Mouse (Mus musculus) hindbrain, embryonic 15.5 days (tissue): ENCODE data around the gene Tead4. TPM values are rescaled to one million over a fixed set of nuclear protein-coding genes. Genes with fewer than 3 reads are reported as not detected.

Experiments
- ATAC-seq: fragments of 200-750 bp; cut with Nextera tagmentation; 2 replicates; pipeline ENCODE4 v1.8.0; 2017; ENCODE audit warnings: low read depth, moderate number of reproducible peaks, moderate TSS enrichment; ENCODE audit not compliant: low FRiP score
- H3K27ac ChIP-seq: fragments of 300-500 bp; sonication (generic); replicated peaks from 2 replicates; pipeline ENCODE4 v1.5.1; 2015; ENCODE audit warnings: mild to moderate bottlenecking, inconsistent platforms
- H3K27me3 ChIP-seq: fragments of 300-500 bp; sonication (generic); 2 replicates; pipeline ENCODE4 v1.6.1; 2015; ENCODE audit warnings: control low read depth, inconsistent platforms
- H3K36me3 ChIP-seq: fragments of 300-500 bp; sonication (generic); 2 replicates; pipeline ENCODE4 v1.6.1; 2015; ENCODE audit warnings: control low read depth, inconsistent platforms
- H3K4me1 ChIP-seq: fragments of 300-500 bp; sonication (generic); replicated peaks from 2 replicates; pipeline ENCODE4 v1.6.1; 2015; ENCODE audit warnings: control low read depth, inconsistent platforms
- H3K4me2 ChIP-seq: fragments of 300-500 bp; sonication (generic); 2 replicates; pipeline ENCODE4 v1.6.1; 2015; ENCODE audit warnings: moderate library complexity, mild to moderate bottlenecking, inconsistent platforms
- H3K4me3 ChIP-seq: fragments of 300-500 bp; sonication (generic); 2 replicates; pipeline ENCODE4 v1.5.1; 2015; ENCODE audit warnings: mild to moderate bottlenecking, inconsistent platforms
- H3K9ac ChIP-seq: fragments of 300-500 bp; sonication (generic); 2 replicates; pipeline ENCODE4 v1.6.1; 2015; ENCODE audit warnings: inconsistent platforms
- H3K9me3 ChIP-seq: fragments of 300-500 bp; sonication (generic); 2 replicates; pipeline ENCODE4 v1.6.1; 2016; ENCODE audit warnings: control low read depth, inconsistent platforms
- WGBS: fragments of 180-500 bp; shearing (Covaris S2); methylation state at CpG from one replicate; pipeline ENCODE4 v1.1.7; 2015; 5-methylcytosine and 5-hydroxymethylcytosine counted together
- polyA plus RNA-seq: library from polyadenylated mRNA; unstranded; fragments of >200 nt; fragmentation: Nextera tagmentation; extraction: Ambion mirVana; gene quantifications from 2 replicates; pipeline ENCODE4 v1.2.1, GENCODE M21; 2015

Tead4 gene
- polyA plus RNA-seq, 1 experiment from 2014 or later: 0.49 TPM

- Histone ChIP-seq H3K36me3 (no peaks in the 10 kb centered on the region), H3K4me1 (no peaks in the 10 kb centered on the region), H3K9ac (no peak overlapping the region), H3K9me3 (no peaks in the 10 kb centered on the region), H3K4me3 (no peak overlapping the region), H3K27ac (no peak overlapping the region), H3K4me2 (no peak overlapping the region), H3K27me3 (no peaks in the 10 kb centered on the region)
- ATAC-seq: no peak
- 56% methylated on average over 2 of the region's 2 CpGs for WGBS
Observed at GRCm38 (mm10) chr6:128183521-128183920, 117.1 kb downstream of the Tead4 start.

- Histone ChIP-seq H3K27me3 (no peaks in the 10 kb centered on the region), H3K4me2 (no peak overlapping the region), H3K4me1 (no peaks in the 10 kb centered on the region), H3K9ac (no peak overlapping the region), H3K9me3 (no peaks in the 10 kb centered on the region), H3K36me3 (no peaks in the 10 kb centered on the region), H3K4me3 (no peak overlapping the region), H3K27ac (no peak overlapping the region)
- no peak for ATAC-seq
- WGBS: 72% methylated on average over 5 of the region's 5 CpGs
Observed at GRCm38 (mm10) chr6:128181176-128181575, 119.4 kb downstream of the Tead4 start.

DNA sequence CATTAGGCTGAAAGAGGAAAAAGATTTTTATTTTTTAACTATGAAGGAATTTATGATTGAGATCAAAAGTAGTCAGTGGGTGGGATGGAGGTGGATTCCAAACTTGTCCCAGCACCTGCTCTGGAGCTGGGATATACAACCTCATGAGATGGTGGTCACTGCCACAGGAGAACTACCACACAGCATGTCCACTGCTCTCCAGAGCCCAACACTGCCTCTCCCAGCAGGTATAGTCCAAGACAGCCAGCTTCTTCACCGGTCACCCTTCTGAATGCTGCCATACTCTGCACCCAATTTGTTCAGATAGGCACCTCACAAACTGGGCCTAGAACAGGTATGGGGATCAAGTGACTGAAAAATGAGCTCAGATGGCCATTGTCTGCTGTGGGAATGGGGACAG, 121.0 kb downstream of the Tead4 start:
- no peak overlapping the region for H3K27ac ChIP-seq
- no peak for ATAC-seq
- H3K4me1 ChIP-seq: no peaks in the 10 kb centered on the region
- no peak overlapping the region for H3K4me3 ChIP-seq
- no peak overlapping the region for H3K9ac ChIP-seq
- no peak overlapping the region for H3K4me2 ChIP-seq
- H3K36me3 ChIP-seq: no peaks in the 10 kb centered on the region
- no peaks in the 10 kb centered on the region for H3K27me3 ChIP-seq
- 100% methylated on average over 1 of the region's 1 CpGs for WGBS
- no peaks in the 10 kb centered on the region for H3K9me3 ChIP-seq

DNA sequence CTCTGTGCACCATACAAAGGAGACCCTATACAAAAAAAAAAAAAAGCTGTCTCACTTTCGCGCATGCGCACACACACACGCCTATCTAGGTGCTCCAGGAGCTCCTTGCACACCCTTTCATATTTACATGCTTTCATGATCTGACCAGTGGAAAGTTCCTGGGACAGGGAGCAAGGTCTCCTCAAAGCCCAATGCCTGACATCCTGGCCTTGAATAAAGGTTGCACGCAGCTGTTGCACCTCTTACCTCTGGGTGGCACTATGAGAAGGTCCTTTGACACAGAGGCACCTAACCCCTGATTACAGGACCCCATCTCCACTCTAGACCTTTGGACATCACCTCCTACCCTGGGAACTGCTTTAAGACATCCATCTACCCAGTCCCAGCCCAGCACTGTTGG, 121.4 kb downstream of the Tead4 start:
- no peak overlapping the region for H3K27ac ChIP-seq
- no peak for ATAC-seq
- H3K4me1 ChIP-seq: no peaks in the 10 kb centered on the region
- H3K4me2 ChIP-seq: no peak overlapping the region
- no peak overlapping the region for H3K9ac ChIP-seq
- no peaks in the 10 kb centered on the region for H3K36me3 ChIP-seq
- WGBS: 73% methylated on average over 5 of the region's 5 CpGs
- no peaks in the 10 kb centered on the region for H3K9me3 ChIP-seq
- no peaks in the 10 kb centered on the region for H3K27me3 ChIP-seq
- no peak overlapping the region for H3K4me3 ChIP-seq

DNA sequence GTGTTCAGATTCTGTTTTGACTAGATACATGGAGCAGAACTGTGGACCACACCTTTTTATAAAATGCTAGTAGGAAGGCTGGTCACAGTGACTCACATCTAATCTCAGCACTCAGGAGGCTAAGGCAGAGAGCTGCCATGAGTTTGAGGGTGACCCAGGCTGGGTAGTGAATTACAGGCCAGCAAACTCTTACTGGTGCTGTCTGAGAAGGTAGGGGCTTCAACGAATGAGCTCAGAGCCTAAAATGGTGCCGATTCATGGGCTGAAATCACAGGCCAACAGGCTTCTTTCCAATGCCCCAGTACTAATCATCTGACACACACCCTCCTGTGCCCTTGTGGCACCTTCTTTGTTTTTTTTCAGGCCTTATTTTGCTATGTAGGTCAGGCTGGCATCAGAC, 121.9 kb downstream of the Tead4 start:
- Histone ChIP-seq H3K36me3 (no peaks in the 10 kb centered on the region), H3K4me1 (no peaks in the 10 kb centered on the region), H3K9me3 (no peaks in the 10 kb centered on the region), H3K27ac (no peak overlapping the region), H3K9ac (no peak overlapping the region), H3K4me2 (no peak overlapping the region), H3K27me3 (no peaks in the 10 kb centered on the region), H3K4me3 (no peak overlapping the region)
- 93% methylated on average over 2 of the region's 2 CpGs for WGBS
- ATAC-seq: no peak

Other genes starting within 250 kb of the Tead4 start
- 54.2 and 54.4 TPM in 2 replicates for gene Tspan9, start 157.2 kb downstream of the Tead4 start, polyA plus RNA-seq
- 15.9 and 16.5 TPM in 2 replicates for gene Tulp3, start 55.0 kb upstream of the Tead4 start, polyA plus RNA-seq
- gene Rhno1, start 62.1 kb upstream of the Tead4 start, polyA plus RNA-seq: 80.7 and 83.5 TPM in 2 replicates
- gene Foxm1, start 62.1 kb upstream of the Tead4 start, polyA plus RNA-seq: 9.0 and 10.5 TPM in 2 replicates
- gene Tex52, start 74.6 kb upstream of the Tead4 start, polyA plus RNA-seq: 0.26 and 0.39 TPM in 2 replicates
- not detected in 2 replicates for gene Gm44596, start 74.7 kb upstream of the Tead4 start, polyA plus RNA-seq
- gene Nrip2, start 98.5 kb upstream of the Tead4 start, polyA plus RNA-seq: 9.8 and 10.4 TPM in 2 replicates
- gene Itfg2, start 124.1 kb upstream of the Tead4 start, polyA plus RNA-seq: 43.9 and 45.2 TPM in 2 replicates
- gene Fkbp4, start 137.9 kb upstream of the Tead4 start, polyA plus RNA-seq: 338 and 368 TPM in 2 replicates
- gene Pzp, start 225.9 kb upstream of the Tead4 start, polyA plus RNA-seq: 0.31 and 0.48 TPM in 2 replicates